15 mouse cellular contexts compared by ENCODE assay signal in genomic region chr7:44597666-44598065, GRCm38 (mm10). TPM values are rescaled to one million over a fixed set of nuclear protein-coding genes. Genes with fewer than 3 reads are reported as not detected.
"Had no signal": no experiment of that assay in that cellular context is flagged by ENCODE, and none has a peak within 500 bp of the region (broad histone marks: within the 10 kb centered on the region; RNA-seq: fewer than 3 reads in every experiment).

No protein-coding gene starts in this region.

- H3K4me3 ChIP-seq: limb, embryonic 12.5 days; limb, embryonic 15.5 days had no signal

- DNase-seq: kidney, postnatal 25 days; left cerebral cortex, postnatal 4 days; liver, postnatal 0 days; lung, embryonic 14.5 days; midbrain, embryonic 14.5 days; thymus, adult 18-20 months; thymus, postnatal 36 days had no signal

- H3K27ac ChIP-seq: kidney, postnatal 0 days; limb, embryonic 12.5 days; limb, embryonic 15.5 days; liver, embryonic 14.5 days; macrophage had no signal

RNA-seq across cellular contexts. Expression of gene Napsa, which starts 25.5 kb away (rescaled TPM):
- total RNA-seq: left cerebral cortex, adult 8-10 months; left cerebral cortex, postnatal 14 days; midbrain, postnatal 0 days had no signal
